Mouse (Mus musculus) gastrocnemius, postnatal 25 days (tissue): ENCODE data around the gene Gjc2. TPM values are rescaled to one million over a fixed set of nuclear protein-coding genes. Genes with fewer than 3 reads are reported as not detected.
"Not testable (repeated sequence)": the region's sequence is repeated elsewhere in the genome, so short reads cannot be mapped to it uniquely, and the experiment has no call there.

Experiments used
- DNase-seq: peaks from one replicate; pipeline ENCODE4 v3.0.0; 2022
- long read RNA-seq, 2 experiments: library from polyadenylated mRNA; stranded (forward); transcript quantifications; one replicate each; pipeline ENCODE4 v2.0.0; 2021
- total RNA-seq, 2 experiments: library from RNA; stranded (reverse); gene quantifications; 1 replicate in 1 of 2; 2 replicates in 1 of 2; pipeline ENCODE4 v1.2.3; 2021

The Gjc2 gene
- total RNA-seq: under 1 TPM; 0.33 to 0.48 TPM
- long read RNA-seq, experiment 1, partial matches to known transcripts: 1 of 1 reads
- long read RNA-seq, experiment 1, other reads (novel, unspliced or antisense): 0 of 1 reads
- long read RNA-seq, experiment 2: 0 reads

DNA sequence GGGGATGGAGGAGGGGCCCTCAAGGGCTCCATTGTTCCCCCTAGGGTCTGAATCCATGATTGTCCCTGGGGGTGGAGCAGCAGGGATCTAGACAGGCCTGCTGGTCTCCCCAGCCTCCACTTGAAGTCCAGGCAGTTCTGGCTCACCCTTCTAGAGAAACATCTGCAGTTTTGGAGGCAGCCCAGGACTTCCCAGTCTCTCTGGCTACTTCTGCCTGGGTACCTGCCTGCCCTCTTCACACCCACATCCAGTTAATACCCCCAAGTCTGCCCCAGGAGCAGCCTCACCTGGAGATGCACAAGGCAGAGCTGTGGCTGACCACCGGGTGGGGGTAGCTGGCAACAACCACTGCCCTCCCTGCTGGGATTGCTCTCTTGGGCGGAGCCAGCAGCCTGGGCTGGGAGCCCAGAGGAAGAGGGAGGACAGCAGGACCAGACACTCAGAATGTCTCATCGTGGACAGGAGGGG is at the start of gene Gjc2:
Gjc2 (minus strand) TSS at position 350 of the 468 bp plus-strand sequence.
- DNase-seq: peak; percentile 71

GRCm38 (mm10) chr11:59232797-59233196 is 49.8 kb upstream of the Gjc2 start:
- DNase-seq: no peak

- peak; percentile 44 for DNase-seq
Measured at GRCm38 (mm10) chr11:59230144-59230760, 47.2 kb upstream of the Gjc2 start.

DNA sequence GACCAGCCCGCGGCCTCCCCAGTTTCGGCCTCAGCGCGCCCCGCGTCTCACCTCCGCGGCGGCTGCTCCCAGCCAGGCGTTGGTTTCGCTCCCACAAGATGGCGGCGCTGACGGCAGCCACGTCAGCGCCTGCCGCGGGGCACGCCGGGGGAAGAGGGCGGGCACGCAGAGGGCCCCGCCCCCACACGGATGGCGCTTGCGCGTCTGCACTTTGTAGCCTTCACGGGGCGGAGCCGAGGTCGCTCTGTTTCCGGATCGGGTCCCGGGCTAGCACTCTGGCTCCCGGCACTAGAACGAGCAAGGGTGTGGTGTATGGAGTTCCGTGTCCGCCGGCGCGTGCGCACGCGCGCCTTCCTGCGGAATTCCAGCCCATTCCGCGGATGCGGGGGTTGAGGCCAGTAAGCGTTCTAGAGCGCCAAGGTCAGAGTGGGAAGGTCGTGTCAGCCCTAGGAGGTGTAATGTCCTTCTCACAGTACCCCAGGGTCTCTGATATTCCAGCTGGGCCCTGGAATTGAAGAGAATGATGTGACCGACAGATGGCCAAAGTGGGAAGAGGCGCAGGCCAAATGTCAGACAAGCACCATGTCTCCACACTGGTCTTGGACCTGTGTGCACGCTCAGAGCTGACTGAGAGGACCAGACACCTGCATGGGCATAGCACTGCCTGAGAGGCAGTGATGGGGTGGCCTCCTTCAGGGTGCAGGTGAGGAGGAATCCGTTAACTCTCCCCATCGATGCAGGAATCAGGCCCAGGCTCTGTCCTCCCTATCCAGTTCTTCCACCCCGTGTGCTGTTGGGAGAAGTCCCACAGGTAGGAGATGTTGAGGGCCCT is 45.3 kb upstream of the Gjc2 start, which contains the start of gene Arf1:
Arf1 (minus strand) TSS at position 149 of the 832 bp plus-strand sequence.
- DNase-seq: peak; percentile 96

GRCm38 (mm10) chr11:59227604-59228121 is 44.6 kb upstream of the Gjc2 start:
- no peak for DNase-seq

- no peak for DNase-seq
Measured at GRCm38 (mm10) chr11:59226787-59227603, 44.0 kb upstream of the Gjc2 start.

DNA sequence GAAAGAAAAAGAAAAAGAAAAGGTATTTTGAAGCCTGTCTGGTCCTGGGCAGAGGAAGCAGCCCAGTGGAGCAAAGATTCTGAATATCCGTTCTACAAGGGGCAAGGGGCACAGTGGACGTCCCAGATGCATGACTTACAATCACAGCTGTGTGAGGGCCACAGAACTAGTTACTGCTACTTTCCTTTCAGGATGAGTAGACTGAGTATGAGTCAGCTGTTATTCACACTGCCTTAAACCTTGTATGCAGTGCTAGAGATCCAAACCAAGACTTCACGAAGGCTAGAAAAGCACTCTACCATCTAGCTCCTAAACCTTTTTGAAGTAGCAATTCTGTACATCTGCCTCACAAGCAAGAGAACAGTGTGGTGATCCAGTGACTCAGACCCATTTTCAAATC is 43.2 kb upstream of the Gjc2 start:
- DNase-seq: no peak

- no peak for DNase-seq
Measured at GRCm38 (mm10) chr11:59225167-59225566, 42.2 kb upstream of the Gjc2 start.

GRCm38 (mm10) chr11:59224470-59224869 is 41.5 kb upstream of the Gjc2 start:
- no peak for DNase-seq

DNA sequence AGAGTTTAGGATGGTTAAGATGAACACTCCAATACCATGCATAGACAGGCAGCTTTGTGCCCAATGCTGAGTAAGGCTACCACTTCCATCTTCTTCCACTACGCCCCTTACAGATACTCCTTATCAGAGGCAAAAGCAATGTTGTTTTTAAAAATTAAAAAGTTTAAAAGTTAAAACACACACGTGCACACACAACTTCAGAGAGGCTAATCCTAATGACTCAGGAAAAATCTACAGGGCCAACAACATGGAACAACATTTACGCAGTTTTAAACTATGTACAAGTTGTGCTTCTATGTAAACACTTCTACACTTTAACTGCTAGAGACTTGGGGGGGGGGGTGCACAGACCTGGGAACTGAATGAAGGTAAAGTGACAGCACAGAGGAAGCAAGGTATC is 41.0 kb upstream of the Gjc2 start:
- no peak for DNase-seq

DNA sequence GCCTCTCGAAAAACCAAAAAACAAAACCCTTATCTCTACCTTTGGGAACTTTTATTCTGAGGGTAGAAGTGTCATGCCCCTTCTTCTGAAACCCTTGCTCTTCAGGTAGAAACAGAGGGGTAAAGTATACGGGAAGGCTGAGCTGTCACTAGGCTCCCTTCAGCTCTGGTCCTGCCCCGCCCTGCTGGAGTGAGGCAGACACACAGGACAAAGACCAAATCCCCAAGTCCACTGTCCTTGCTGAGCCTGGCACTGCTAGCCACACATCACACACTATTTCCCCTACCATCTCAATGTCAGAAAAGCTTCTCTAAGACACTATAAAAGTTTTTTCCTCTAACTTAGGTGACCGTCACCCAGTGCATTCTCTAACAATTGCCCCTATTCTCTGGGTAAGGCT is 39.3 kb upstream of the Gjc2 start:
- DNase-seq: no peak

GRCm38 (mm10) chr11:59221604-59222003 is 38.6 kb upstream of the Gjc2 start:
- DNase-seq: no peak

DNA sequence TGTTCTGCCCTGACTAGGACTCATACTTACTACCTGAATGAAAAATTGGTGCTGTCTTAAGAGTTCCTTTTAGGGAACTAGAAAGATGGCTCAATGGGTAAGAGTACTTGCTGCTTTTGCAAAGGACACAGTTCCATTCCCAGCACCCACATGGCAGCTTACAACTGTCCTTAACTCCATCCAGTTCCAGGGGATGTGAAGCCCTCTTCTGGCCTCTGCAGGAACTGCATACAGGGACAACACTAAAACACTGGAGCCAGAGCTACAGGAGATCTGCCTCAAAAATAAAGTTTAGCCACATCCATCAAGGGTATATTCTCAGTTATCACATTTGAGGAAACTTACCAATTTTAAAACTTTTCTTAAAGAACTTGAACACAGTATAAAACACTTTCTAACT is 36.1 kb upstream of the Gjc2 start:
- no peak for DNase-seq

DNA sequence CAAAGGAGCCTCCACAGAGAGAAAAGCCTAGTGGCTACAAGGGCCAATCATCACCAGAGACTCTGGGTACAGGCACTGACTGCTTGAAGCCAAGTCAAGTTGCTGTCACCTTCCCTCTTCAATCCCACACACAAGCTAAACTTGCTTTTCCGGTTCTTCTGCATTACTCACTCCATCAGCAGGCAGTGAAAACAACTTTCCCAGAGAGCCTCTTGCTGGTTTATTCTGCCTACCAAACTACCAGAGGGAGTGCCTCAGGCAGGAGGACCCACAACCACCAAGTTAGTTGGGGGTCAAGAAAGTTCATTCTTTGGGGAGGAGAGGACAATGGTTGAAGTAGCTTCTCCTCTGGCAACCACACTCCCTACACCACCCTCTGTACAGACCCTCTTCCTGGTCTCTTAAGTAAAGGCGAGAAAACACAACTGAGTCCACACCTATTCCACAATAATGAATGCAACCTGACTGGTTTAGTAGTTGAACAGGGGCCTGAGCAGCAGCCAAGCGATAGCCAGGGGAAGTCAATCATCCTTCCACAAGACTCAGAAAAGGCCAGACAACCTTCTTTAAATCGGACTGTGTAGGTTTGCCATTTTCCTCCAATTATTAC is 35.5 kb upstream of the Gjc2 start:
- no peak for DNase-seq

DNA sequence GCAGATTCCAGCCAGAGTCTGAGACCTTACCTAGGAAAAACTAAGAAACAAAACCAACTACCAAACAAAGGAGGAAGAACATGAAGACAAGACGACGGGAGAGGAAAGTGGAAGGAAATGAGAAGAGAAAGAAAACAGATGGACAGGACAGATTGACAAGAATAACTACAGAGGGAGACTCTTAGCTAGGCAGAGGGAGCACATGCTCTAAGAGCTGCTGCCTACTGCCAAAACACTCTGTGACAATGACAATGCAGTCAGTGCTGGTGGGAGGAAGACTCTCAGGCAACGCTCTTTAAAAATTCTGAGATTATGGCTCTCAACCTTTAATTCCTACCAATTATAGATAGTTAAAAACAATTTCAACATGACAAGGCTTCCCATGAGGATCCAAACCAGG is 33.9 kb upstream of the Gjc2 start:
- DNase-seq: no peak

DNA sequence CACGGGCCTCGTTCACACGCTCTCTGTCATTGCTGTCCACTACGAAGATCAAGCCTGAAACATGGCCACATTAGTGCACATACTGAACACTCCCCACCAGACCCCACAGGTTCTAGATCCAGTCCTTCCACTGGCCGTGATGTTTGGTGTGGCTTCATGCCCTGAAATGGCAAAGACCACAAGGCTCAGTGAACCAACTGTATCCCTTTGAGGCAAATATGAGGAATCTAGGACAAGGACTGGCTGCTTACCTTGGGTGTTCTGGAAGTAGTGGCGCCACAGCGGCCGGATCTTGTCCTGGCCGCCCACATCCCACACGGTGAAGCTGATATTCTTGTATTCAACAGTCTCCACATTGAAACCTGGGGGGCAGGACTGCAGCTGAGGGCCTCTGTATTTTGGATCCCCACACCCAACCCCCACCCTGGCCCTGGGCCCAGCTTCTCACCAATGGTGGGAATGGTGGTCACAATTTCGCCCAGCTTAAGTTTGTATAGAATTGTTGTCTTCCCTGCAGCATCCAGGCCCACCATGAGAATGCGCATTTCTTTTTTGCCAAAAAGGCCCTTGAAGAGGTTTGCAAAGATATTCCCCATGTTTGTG is 30.0 kb upstream of the Gjc2 start:
- no peak for DNase-seq

- DNase-seq: not testable (repeated sequence)
Measured at GRCm38 (mm10) chr11:59212320-59212719, 29.3 kb upstream of the Gjc2 start.

DNA sequence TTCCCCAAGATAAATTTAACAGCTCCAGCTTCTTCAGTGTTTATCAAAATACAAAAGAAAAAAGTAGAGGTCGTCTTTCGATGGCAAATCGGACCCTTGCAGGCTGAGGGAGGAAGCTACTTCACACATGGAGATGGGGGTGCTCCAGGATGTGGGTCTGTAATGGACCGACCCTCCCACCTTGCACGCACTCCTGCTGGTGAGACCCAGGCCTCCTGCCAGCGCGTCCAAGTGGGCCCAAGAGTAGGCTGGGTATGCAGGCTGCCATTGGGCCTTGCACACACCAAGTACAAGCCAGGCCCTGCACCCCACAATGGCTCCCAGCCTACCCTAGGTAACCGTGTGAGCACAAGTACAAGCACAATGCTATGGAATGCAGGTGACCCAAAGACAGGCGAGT is 28.5 kb upstream of the Gjc2 start:
- DNase-seq: not testable (repeated sequence)

DNA sequence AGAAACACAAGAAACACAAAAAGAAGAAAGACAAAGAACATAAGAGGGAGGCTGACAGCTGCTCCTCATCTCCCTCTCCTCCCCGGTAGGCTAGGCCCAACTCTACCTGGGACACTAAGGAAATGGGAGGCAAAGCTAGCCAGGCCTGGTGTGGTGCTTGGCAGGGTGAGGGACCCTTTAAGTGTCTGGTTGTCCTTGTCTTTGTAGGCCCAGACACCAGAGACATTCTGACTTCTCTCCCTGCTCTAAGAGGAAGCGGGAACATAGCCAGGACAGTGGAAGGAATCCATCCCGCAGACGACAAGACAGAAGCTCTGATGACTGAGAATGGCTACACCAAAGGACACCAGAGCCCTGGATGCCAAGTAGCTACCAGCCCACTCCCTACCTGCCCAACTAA is 27.0 kb upstream of the Gjc2 start:
- DNase-seq: no peak

DNA sequence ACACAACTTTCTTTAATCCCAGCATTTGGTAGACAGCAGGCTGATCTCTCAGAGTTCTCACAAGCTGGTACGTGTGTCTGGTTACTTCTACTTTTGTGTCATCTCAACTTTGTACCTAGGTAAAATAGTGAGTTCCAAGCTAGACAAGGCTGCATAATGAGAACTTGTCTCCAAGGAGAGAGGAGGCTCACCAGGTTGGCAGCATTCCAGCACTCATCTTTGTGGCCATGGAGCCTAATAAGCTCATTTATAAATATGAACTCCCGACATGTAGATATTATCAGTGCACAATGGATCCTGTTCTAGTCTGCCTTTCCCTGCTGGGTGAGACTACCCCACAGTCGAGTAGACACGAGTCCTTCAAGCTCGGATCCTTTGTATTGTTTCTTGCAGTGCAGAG is 26.6 kb upstream of the Gjc2 start:
- no peak for DNase-seq

- DNase-seq: peak; percentile 41
Measured at GRCm38 (mm10) chr11:59209003-59209441, 26.0 kb upstream of the Gjc2 start.
